Mouse (Mus musculus): ENCODE data around the gene Zfp85. TPM values are rescaled to one million over a fixed set of nuclear protein-coding genes. Genes with fewer than 3 reads are reported as not detected.

Gene Zfp85
- total RNA-seq, 2 experiments from 2014 or later, result 2.3 to 3.2 TPM

Other genes with a start within 250 kb of the Zfp85 start
- not detected for gene Gm26965, start 229.1 kb downstream of the Zfp85 start, total RNA-seq (2021)
- 10 to 100 TPM in 1 of 2 experiments, 1 to 10 TPM in 1; 9.1 to 14.8 TPM for gene Zfp87, start 229.1 kb downstream of the Zfp85 start, total RNA-seq (2021)
- 1 to 10 TPM; 5.7 to 6.4 TPM for gene Zfp748, start 201.4 kb downstream of the Zfp85 start, total RNA-seq (2021)
- 1 to 10 TPM; 4.0 to 5.5 TPM for gene Zfp729b, start 145.5 kb downstream of the Zfp85 start, total RNA-seq (2021)
- gene Gm49345, start 117.5 kb downstream of the Zfp85 start, total RNA-seq (2021), result 1 to 10 TPM in 1 of 2 experiments, under 1 TPM in 1; 0.89 to 2.0 TPM
- 1 to 10 TPM; 4.5 to 4.9 TPM for gene Zfp729a, start 117.4 kb downstream of the Zfp85 start, total RNA-seq (2021)
- 1 to 10 TPM; 6.4 to 8.1 TPM for gene Zfp738, start 68.2 kb downstream of the Zfp85 start, total RNA-seq (2021)
- 1 to 10 TPM; 5.8 to 7.4 TPM for gene Zfp65, start 26.1 kb downstream of the Zfp85 start, total RNA-seq (2021)
- gene Zfp493, start 24.5 kb upstream of the Zfp85 start, total RNA-seq (2021), result 1 to 10 TPM in 1 of 2 experiments, under 1 TPM in 1; 0.84 to 1.1 TPM
- gene Zfp273, start 58.5 kb upstream of the Zfp85 start, total RNA-seq (2021), result 1 to 10 TPM; 1.9 to 2.8 TPM
- under 1 TPM in 1 of 2 experiments, not detected in 1; 0.89 TPM for gene Gm10037, start 75.9 kb upstream of the Zfp85 start, total RNA-seq (2021)
- not detected for gene BC048507, start 108.1 kb upstream of the Zfp85 start, total RNA-seq (2021)